Mouse (Mus musculus) bone marrow, adult 2 months (tissue): Measurements from ENCODE around the gene Fbxw8.

Source experiments
- CTCF ChIP-seq: fragments of 200-500 bp; IDR thresholded peaks from 2 replicates; pipeline ENCODE4 v1.5.1; 2011; ENCODE audit warnings: low read length, control low read depth; ENCODE audit not compliant: control insufficient read depth, insufficient read depth
- POLR2A ChIP-seq: fragments of 200-500 bp; IDR thresholded peaks from 2 replicates; pipeline ENCODE4 v1.6.1; 2011; ENCODE audit warnings: low read depth, mild to moderate bottlenecking, control low read depth, low read length, borderline replicate concordance; ENCODE audit not compliant: control insufficient read depth

GRCm38 (mm10) chr5:118099870-118100478 lies 55.3 kb downstream of the Fbxw8 start:
- TF ChIP-seq POLR2A (no peak), CTCF (no peak)
